Mouse (Mus musculus): Measurements from ENCODE around the gene Eif3k.

DNA sequence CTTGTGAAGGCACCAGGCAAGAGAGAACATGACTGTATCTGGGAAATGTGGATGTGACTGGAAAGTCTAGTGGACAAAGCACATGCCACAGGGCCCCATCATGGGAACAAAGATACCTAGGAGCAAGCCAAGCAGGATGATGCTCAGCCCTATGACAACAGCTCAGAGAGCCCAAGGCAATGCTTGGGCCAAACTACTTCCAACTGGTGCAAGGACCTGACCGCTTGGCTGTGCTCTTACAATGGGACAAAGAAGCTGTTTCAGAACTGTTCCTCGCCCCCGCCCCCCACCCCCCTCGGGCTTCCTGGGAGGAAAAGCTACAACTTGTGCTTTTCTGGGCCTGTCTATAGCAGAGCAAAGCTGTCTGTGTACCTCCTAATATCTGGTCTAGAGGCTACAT is 43.0 kb downstream of the Eif3k start:
- TF ChIP-seq CTCF (conservative IDR thresholded peaks at IDR 0.05; ENCODE audit: insufficient read depth, insufficient read length, low read depth, low read length), result 0 out of 2 replicates have a peak, but pooled peaks have one; percentile 19
- no peak for TF ChIP-seq POLR2A (IDR thresholded peaks at IDR 0.05; ENCODE audit: low read depth, low read length)

All from kidney, adult 2 months (tissue).